Mouse (Mus musculus) hindbrain, embryonic 10.5 days (tissue): ENCODE measurements around the gene Sumo1. TPM values are rescaled to one million over a fixed set of nuclear protein-coding genes. Genes with fewer than 3 reads are reported as not detected.
"Not testable (repeated sequence)": the region's sequence is repeated elsewhere in the genome, so short reads cannot be mapped to it uniquely, and the experiment has no call there.

Experiments used
- DNase-seq: peaks from one replicate; pipeline ENCODE4 v3.0.0-alpha.2; 2017; ENCODE audit warnings: low spot score
- H3K27ac ChIP-seq: fragments of 300-500 bp; sonication (generic); 2 replicates; pipeline ENCODE4 v1.5.1; 2016; ENCODE audit warnings: mild to moderate bottlenecking, moderate library complexity
- H3K27me3 ChIP-seq: fragments of 300-500 bp; sonication (generic); 2 replicates; pipeline ENCODE4 v1.6.1; 2016; ENCODE audit warnings: mild to moderate bottlenecking; ENCODE audit not compliant: poor library complexity, insufficient read depth, severe bottlenecking
- H3K36me3 ChIP-seq: fragments of 300-500 bp; sonication (generic); 2 replicates; pipeline ENCODE4 v1.6.1; 2016; ENCODE audit warnings: mild to moderate bottlenecking, moderate library complexity
- H3K4me1 ChIP-seq: fragments of 300-500 bp; sonication (generic); replicated peaks from 2 replicates; pipeline ENCODE4 v1.6.1; 2016; ENCODE audit warnings: mild to moderate bottlenecking
- H3K4me3 ChIP-seq: fragments of 300-500 bp; sonication (generic); 2 replicates; pipeline ENCODE4 v1.5.1; 2016; ENCODE audit warnings: mild to moderate bottlenecking, moderate library complexity
- H3K9me3 ChIP-seq: fragments of 300-500 bp; sonication (generic); 2 replicates; pipeline ENCODE4 v1.6.1; 2016; ENCODE audit warnings: mild to moderate bottlenecking, moderate library complexity
- WGBS: fragments of 180-500 bp; shearing (Covaris S2); methylation state at CpG from one replicate; pipeline ENCODE4 v1.1.7; 2016; 5-methylcytosine and 5-hydroxymethylcytosine counted together
- polyA plus RNA-seq: library from polyadenylated mRNA; unstranded; fragments of >200 nt; fragmentation: Nextera tagmentation; extraction: Ambion mirVana; gene quantifications from 2 replicates; pipeline ENCODE4 v1.2.1, GENCODE M21; 2016

Sumo1 gene
- polyA plus RNA-seq, 1 experiment from 2014 or later = 514 TPM

- peaks cover 14% of the 10 kb centered on the region for H3K36me3 ChIP-seq
- H3K27me3 ChIP-seq = no peaks in the 10 kb centered on the region
- H3K4me1 ChIP-seq = peaks cover 7% of the 10 kb centered on the region
- H3K27ac ChIP-seq = no peak overlapping the region
- H3K4me3 ChIP-seq = no peak overlapping the region
- no peaks in the 10 kb centered on the region for H3K9me3 ChIP-seq
- WGBS = 81% methylated on average over 3 of the region's 3 CpGs
- DNase-seq = no peak
Observed at GRCm38 (mm10) chr1:59663456-59664135, 7.0 kb downstream of the Sumo1 start.

- Histone ChIP-seq H3K27me3 (no peaks in the 10 kb centered on the region), H3K4me3 (no peak overlapping the region), H3K9me3 (no peaks in the 10 kb centered on the region), H3K27ac (no peak overlapping the region), H3K36me3 (peaks cover 45% of the 10 kb centered on the region), H3K4me1 (no peaks in the 10 kb centered on the region)
- 93% methylated on average over 7 of the region's 7 CpGs for WGBS
- DNase-seq = no peak
Observed at GRCm38 (mm10) chr1:59656244-59657171, 14.1 kb downstream of the Sumo1 start.

- no peak overlapping the region for H3K27ac ChIP-seq
- no peaks in the 10 kb centered on the region for H3K9me3 ChIP-seq
- WGBS = 96% methylated on average over 3 of the region's 3 CpGs
- peaks cover 59% of the 10 kb centered on the region for H3K36me3 ChIP-seq
- H3K27me3 ChIP-seq = no peaks in the 10 kb centered on the region
- no peak for DNase-seq
- H3K4me3 ChIP-seq = no peak overlapping the region
- H3K4me1 ChIP-seq = no peaks in the 10 kb centered on the region
Observed at GRCm38 (mm10) chr1:59653243-59653911, 17.3 kb downstream of the Sumo1 start.

GRCm38 (mm10) chr1:59651201-59651819 lies 19.3 kb downstream of the Sumo1 start:
- Histone ChIP-seq H3K4me3 (no peak overlapping the region), H3K4me1 (no peaks in the 10 kb centered on the region), H3K27ac (no peak overlapping the region), H3K9me3 (no peaks in the 10 kb centered on the region), H3K36me3 (peaks cover 79% of the 10 kb centered on the region), H3K27me3 (no peaks in the 10 kb centered on the region)
- no peak for DNase-seq
- 91% methylated on average over 3 of the region's 3 CpGs for WGBS

GRCm38 (mm10) chr1:59646502-59646901 lies 24.1 kb downstream of the Sumo1 start:
- DNase-seq, H3K9me3 ChIP-seq, H3K27me3 ChIP-seq, H3K27ac ChIP-seq, H3K4me1 ChIP-seq, H3K4me3 ChIP-seq: not testable (repeated sequence)
- 91% methylated on average over 2 of the region's 2 CpGs for WGBS
- peaks cover 87% of the 10 kb centered on the region for H3K36me3 ChIP-seq

GRCm38 (mm10) chr1:59642488-59642887 lies 28.1 kb downstream of the Sumo1 start:
- Histone ChIP-seq H3K36me3 (peaks cover 85% of the 10 kb centered on the region), H3K4me3 (no peak overlapping the region), H3K4me1 (no peaks in the 10 kb centered on the region), H3K27me3 (no peaks in the 10 kb centered on the region), H3K9me3 (no peaks in the 10 kb centered on the region), H3K27ac (no peak overlapping the region)
- 94% methylated on average over 1 of the region's 1 CpGs for WGBS
- no peak for DNase-seq

GRCm38 (mm10) chr1:59638371-59638770 lies 32.3 kb downstream of the Sumo1 start:
- Histone ChIP-seq H3K27me3 (no peaks in the 10 kb centered on the region), H3K36me3 (peaks cover 46% of the 10 kb centered on the region), H3K9me3 (no peaks in the 10 kb centered on the region), H3K27ac (no peak overlapping the region), H3K4me3 (no peak overlapping the region), H3K4me1 (no peaks in the 10 kb centered on the region)
- no peak for DNase-seq
- whole genome bisulfite sequencing = 92% methylated on average over 3 of the region's 3 CpGs

- Histone ChIP-seq H3K27me3 (no peaks in the 10 kb centered on the region), H3K27ac (no peak overlapping the region), H3K9me3 (no peaks in the 10 kb centered on the region), H3K4me3 (no peak overlapping the region), H3K36me3 (peaks cover 26% of the 10 kb centered on the region), H3K4me1 (0 out of 2 replicates have a peak, but pooled peaks cover 2% of the 10 kb centered on the region)
- no peak for DNase-seq
- WGBS = 79% methylated on average over 1 of the region's 1 CpGs
Observed at GRCm38 (mm10) chr1:59636349-59636748, 34.3 kb downstream of the Sumo1 start.

- no peaks in the 10 kb centered on the region for H3K36me3 ChIP-seq
- H3K4me1 ChIP-seq = 0 out of 2 replicates have a peak, but pooled peaks cover 2% of the 10 kb centered on the region
- no peak overlapping the region for H3K27ac ChIP-seq
- no peak overlapping the region for H3K4me3 ChIP-seq
- DNase-seq = no peak
- H3K9me3 ChIP-seq = no peaks in the 10 kb centered on the region
- WGBS = 33% methylated on average over 6 of the region's 6 CpGs
- H3K27me3 ChIP-seq = no peaks in the 10 kb centered on the region
Observed at GRCm38 (mm10) chr1:59633056-59633455, 37.6 kb downstream of the Sumo1 start.

GRCm38 (mm10) chr1:59631986-59632659 lies 38.5 kb downstream of the Sumo1 start:
- 84% methylated on average over 5 of the region's 5 CpGs for WGBS
- 0 out of 2 replicates have a peak, but pooled peaks cover 2% of the 10 kb centered on the region for H3K4me1 ChIP-seq
- H3K9me3 ChIP-seq = no peaks in the 10 kb centered on the region
- H3K27ac ChIP-seq = no peak overlapping the region
- no peak for DNase-seq
- no peaks in the 10 kb centered on the region for H3K36me3 ChIP-seq
- H3K27me3 ChIP-seq = no peaks in the 10 kb centered on the region
- H3K4me3 ChIP-seq = no peak overlapping the region

- 89% methylated on average over 6 of the region's 6 CpGs for WGBS
Observed at GRCm38 (mm10) chr1:59630356-59630755, 40.3 kb downstream of the Sumo1 start.

GRCm38 (mm10) chr1:59629194-59629593 lies 41.4 kb downstream of the Sumo1 start:
- Histone ChIP-seq H3K36me3 (no peaks in the 10 kb centered on the region), H3K4me3 (no peak overlapping the region), H3K27me3 (no peaks in the 10 kb centered on the region), H3K4me1 (0 out of 2 replicates have a peak, but pooled peaks cover 2% of the 10 kb centered on the region), H3K9me3 (no peaks in the 10 kb centered on the region), H3K27ac (no peak overlapping the region)
- DNase-seq = no peak
- 60% methylated on average over 6 of the region's 6 CpGs for WGBS

More at GRCm38 (mm10) chr1:59630356-59630755, 40.3 kb downstream of the Sumo1 start:
- not testable (repeated sequence) for H3K27ac ChIP-seq, H3K9me3 ChIP-seq, H3K4me1 ChIP-seq, H3K36me3 ChIP-seq, H3K27me3 ChIP-seq, DNase-seq, H3K4me3 ChIP-seq
